ENCODE assay signal across 9 mouse cellular contexts in the genomic region with DNA sequence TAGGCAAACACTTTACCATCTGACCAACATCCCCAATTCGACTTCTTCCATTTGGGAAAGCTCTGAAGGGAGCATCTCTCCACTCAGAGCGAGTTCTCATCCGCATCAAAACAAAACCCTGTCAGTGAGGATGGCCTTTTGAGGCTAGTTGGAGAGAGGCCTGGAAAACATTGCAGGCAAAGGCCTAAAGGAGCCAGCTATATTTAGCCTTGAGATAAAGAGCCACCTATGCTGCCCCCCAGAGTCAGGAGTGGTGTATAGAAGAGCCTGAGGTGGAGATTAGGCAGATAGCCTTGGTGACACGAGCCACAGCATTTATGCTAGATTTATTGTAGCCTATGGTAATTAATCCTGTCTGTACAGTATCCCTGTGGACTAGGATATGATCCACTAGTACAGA. TPM values are rescaled to one million over a fixed set of nuclear protein-coding genes. Genes with fewer than 3 reads are reported as not detected.
DNase-seq lines count a peak whose midpoint lies in the region; ATAC-seq and TF ChIP-seq lines count a peak whose summit lies in the region.
"Had no signal": no experiment of that assay in that cellular context is flagged by ENCODE, and none has a peak within 500 bp of the region (broad histone marks: within the 10 kb centered on the region; RNA-seq: fewer than 3 reads in every experiment).

No protein-coding gene starts in this region.

- H3K36me3 ChIP-seq in embryonic facial prominence, embryonic 14.5 days (ENCODE audit: control insufficient read depth, insufficient read depth, low read length), result no peaks in the 10 kb centered on the region
- no peaks in the 10 kb centered on the region for H3K36me3 ChIP-seq in neural tube, embryonic 15.5 days
- H3K36me3 ChIP-seq: limb, embryonic 15.5 days had no signal

- ATAC-seq in embryonic facial prominence, embryonic 14.5 days (ENCODE audit: low read depth), result no peak
- no peak for ATAC-seq in neural tube, embryonic 15.5 days (ENCODE audit: low FRiP score)

- H3K4me1 ChIP-seq in embryonic facial prominence, embryonic 14.5 days (ENCODE audit: control insufficient read depth, insufficient read depth, low read length), result peaks cover 9% of the 10 kb centered on the region; the same call in 1 of the 2 replicates
- peaks cover 40% of the 10 kb centered on the region for H3K4me1 ChIP-seq in neural tube, embryonic 15.5 days

- H3K27ac ChIP-seq in embryonic facial prominence, embryonic 14.5 days (replicated peaks; ENCODE audit: low read depth, low read length), result no peak overlapping the region
- peak overlapping the region; percentile 97 for H3K27ac ChIP-seq in layer of hippocampus, adult 2 months
- H3K27ac ChIP-seq in neural tube, embryonic 15.5 days (replicated peaks), result no peak overlapping the region
- H3K27ac ChIP-seq: limb, embryonic 15.5 days had no signal

- no peak overlapping the region for H3K4me3 ChIP-seq in embryonic facial prominence, embryonic 14.5 days (ENCODE audit: low read depth, low read length)
- H3K4me3 ChIP-seq in layer of hippocampus, adult 2 months, result peak overlapping the region; percentile 96
- H3K4me3 ChIP-seq in neural tube, embryonic 15.5 days (replicated peaks), result no peak overlapping the region

- no peaks in the 10 kb centered on the region for H3K9me3 ChIP-seq in embryonic facial prominence, embryonic 14.5 days (ENCODE audit: control insufficient read depth, low read length)
- H3K9me3 ChIP-seq in neural tube, embryonic 15.5 days (replicated peaks), result no peaks in the 10 kb centered on the region
- H3K9me3 ChIP-seq: limb, embryonic 15.5 days had no signal

- DNase-seq in kidney, postnatal 4 days, result peak; percentile 47 to 59
- no peak for DNase-seq in kidney, adult 11 months
- DNase-seq in adrenal gland, postnatal 36 days, result peak; percentile 54 to 58
- DNase-seq in embryonic facial prominence, embryonic 14.5 days (ENCODE audit: low spot score), result peak; percentile 50
- DNase-seq in layer of hippocampus, adult 2 months (ENCODE audit: low spot score in 2 of 2), result peak in 1 of 2 experiments; percentile 44
- no peak for DNase-seq in spleen, postnatal 14 days (ENCODE audit: low spot score in 2 of 2)
- DNase-seq in frontal cortex, postnatal 36 days (ENCODE audit: low spot score in 2 of 2), result no peak

- peak overlapping the region; percentile 66; the same call in 1 of the 2 replicates for H3K4me2 ChIP-seq in embryonic facial prominence, embryonic 14.5 days (ENCODE audit: low read depth, low read length)
- peak overlapping the region; percentile 65 for H3K4me2 ChIP-seq in neural tube, embryonic 15.5 days

- 0 out of 2 replicates have a peak, but pooled peaks cover 3% of the 10 kb centered on the region for H3K27me3 ChIP-seq in embryonic facial prominence, embryonic 14.5 days (replicated peaks; ENCODE audit: control insufficient read depth, insufficient read depth, low read length)
- no peaks in the 10 kb centered on the region; the same call in 1 of the 2 replicates for H3K27me3 ChIP-seq in neural tube, embryonic 15.5 days (replicated peaks)
- H3K27me3 ChIP-seq: limb, embryonic 15.5 days had no signal

- peak overlapping the region; percentile 79; the same call in 1 of the 2 replicates for H3K9ac ChIP-seq in embryonic facial prominence, embryonic 14.5 days (ENCODE audit: low read depth, low read length)
- H3K9ac ChIP-seq in neural tube, embryonic 15.5 days (replicated peaks), result peak overlapping the region; percentile 85
- H3K9ac ChIP-seq: limb, embryonic 15.5 days had no signal

- WGBS in embryonic facial prominence, embryonic 14.5 days, result 64% methylated on average over 4 of the region's 4 CpGs
- WGBS in neural tube, embryonic 15.5 days, result 63% methylated on average over 4 of the region's 4 CpGs

- peak; percentile 77 for TF ChIP-seq CTCF in layer of hippocampus, adult 2 months (conservative IDR thresholded peaks at IDR 0.05)

RNA-seq across cellular contexts. Expression of a gene that starts 1.9 kb away (rescaled TPM):
- total RNA-seq in adrenal gland, postnatal 36 days (2021), result 10 to 100 TPM; 19.2 to 37.3 TPM
- 18.0 and 23.0 TPM in 2 replicates for polyA plus RNA-seq in embryonic facial prominence, embryonic 14.5 days (2014; fragmentation: Nextera tagmentation; extraction: Ambion mirVana)
- 10 to 100 TPM; 42.9 to 49.3 TPM for total RNA-seq in layer of hippocampus, adult 2 months (2021)
- polyA plus RNA-seq in neural tube, embryonic 15.5 days (2015; fragmentation: Nextera tagmentation; extraction: Ambion mirVana), result 23.5 and 25.0 TPM in 2 replicates

RNA-seq across cellular contexts. Expression of a gene that starts 48.3 kb away (rescaled TPM):
- 10 to 100 TPM; 31.2 to 62.6 TPM for total RNA-seq in adrenal gland, postnatal 36 days (2021)
- 22.1 and 25.4 TPM in 2 replicates for polyA plus RNA-seq in embryonic facial prominence, embryonic 14.5 days (2014; fragmentation: Nextera tagmentation; extraction: Ambion mirVana)
- total RNA-seq in layer of hippocampus, adult 2 months (2021), result 10 to 100 TPM; 20.2 to 25.8 TPM
- 27.6 and 33.6 TPM in 2 replicates for polyA plus RNA-seq in neural tube, embryonic 15.5 days (2015; fragmentation: Nextera tagmentation; extraction: Ambion mirVana)

RNA-seq across cellular contexts. Expression of a gene that starts 50.7 kb away (rescaled TPM):
- 1 to 10 TPM; 1.9 to 2.4 TPM for total RNA-seq in adrenal gland, postnatal 36 days (2021)
- polyA plus RNA-seq in embryonic facial prominence, embryonic 14.5 days (2014; fragmentation: Nextera tagmentation; extraction: Ambion mirVana), result 0.29 and 1.1 TPM in 2 replicates
- total RNA-seq in layer of hippocampus, adult 2 months (2021), result 1 to 10 TPM in 1 of 2 experiments, under 1 TPM in 1; 0.92 to 1.5 TPM
- polyA plus RNA-seq in neural tube, embryonic 15.5 days (2015; fragmentation: Nextera tagmentation; extraction: Ambion mirVana), result 0.34 and 0.54 TPM in 2 replicates

Comparison
In these comparisons a context has a peak if more than half of its experiments do, and no peak if none do; other contexts are left out.
1. DNase-seq: peak in kidney, postnatal 4 days (2 of 2), adrenal gland, postnatal 36 days (2 of 2) and embryonic facial prominence, embryonic 14.5 days (single experiment); none in kidney, adult 11 months (single experiment), spleen, postnatal 14 days (0 of 2) and frontal cortex, postnatal 36 days (0 of 2).